Mouse (Mus musculus) left cerebral cortex, postnatal 4 days (tissue): ENCODE results near the gene Pcnx3. TPM values are rescaled to one million over a fixed set of nuclear protein-coding genes. Genes with fewer than 3 reads are reported as not detected.
A peak's percentile ranks its signal among the peaks of the same experiment; 100 is the strongest.

Experiments used
- DNase-seq: peaks from one replicate; pipeline ENCODE4 v3.0.0-alpha.2; 2022
- intact Hi-C: fragments of 180-260 bp; cut with DNase I; formaldehyde crosslinking; loops from one replicate; pipeline ENCODE4 v1.15.1; 2025
- total RNA-seq, 2 experiments: library from RNA; stranded (reverse); gene quantifications; 2 replicates each; pipeline ENCODE4 v1.2.3; 2021

Pcnx3 gene
- total RNA-seq, 2 experiments from 2014 or later = 87.7 to 91.7 TPM

- intact Hi-C loops = no loop called here
- DNase-seq = no peak
Observed at GRCm38 (mm10) chr19:5647791-5648190, 40.9 kb downstream of the Pcnx3 start.

- intact Hi-C loops = no loop called here
- no peak for DNase-seq
Observed at GRCm38 (mm10) chr19:5646731-5647330, 41.9 kb downstream of the Pcnx3 start.

GRCm38 (mm10) chr19:5645280-5645679 is 43.4 kb downstream of the Pcnx3 start:
- DNase-seq = no peak
- intact Hi-C loops = no loop called here

GRCm38 (mm10) chr19:5641641-5642040 is 47.1 kb downstream of the Pcnx3 start:
- intact Hi-C loops = no loop called here
- no peak for DNase-seq

GRCm38 (mm10) chr19:5641021-5641420 is 47.7 kb downstream of the Pcnx3 start:
- intact Hi-C loops = no loop called here
- DNase-seq = no peak

- DNase-seq = no peak
- intact Hi-C loops = no loop called here
Observed at GRCm38 (mm10) chr19:5640339-5640738, 48.4 kb downstream of the Pcnx3 start.

GRCm38 (mm10) chr19:5638416-5639005 is 50.2 kb downstream of the Pcnx3 start:
- intact Hi-C loops = no loop called here

GRCm38 (mm10) chr19:5637069-5638047 is 51.4 kb downstream of the Pcnx3 start, which contains the start of gene Rela:
Gene Rela (plus strand): TSS chr19:5637483.
- intact Hi-C loops = loop anchor here (2.0 kb wide), 1 partner anchor 27 kb away; the partner anchor contains the start of gene Kat5
- DNase-seq = peak; percentile 92

More at GRCm38 (mm10) chr19:5638416-5639005, 50.2 kb downstream of the Pcnx3 start:
- no peak for DNase-seq

GRCm38 (mm10) chr19:5636571-5637041 is 52.1 kb downstream of the Pcnx3 start:
- no peak for DNase-seq
- intact Hi-C loops = loop anchor here (2.0 kb wide), 1 partner anchor 26 kb away; the partner anchor contains the start of gene Kat5

- intact Hi-C loops = loop anchor here (2.0 kb wide), 1 partner anchor 25 kb away; the partner anchor contains the start of gene Kat5
- no peak for DNase-seq
Observed at GRCm38 (mm10) chr19:5636036-5636570, 52.6 kb downstream of the Pcnx3 start.

GRCm38 (mm10) chr19:5632120-5632519 is 56.6 kb downstream of the Pcnx3 start:
- DNase-seq = no peak
- intact Hi-C loops = no loop called here

GRCm38 (mm10) chr19:5629907-5630306 is 58.8 kb downstream of the Pcnx3 start:
- intact Hi-C loops = no loop called here
- DNase-seq = no peak

GRCm38 (mm10) chr19:5625311-5625710 is 63.4 kb downstream of the Pcnx3 start:
- intact Hi-C loops = no loop called here
- no peak for DNase-seq

- DNase-seq = no peak
Observed at GRCm38 (mm10) chr19:5621884-5622283, 66.8 kb downstream of the Pcnx3 start.

GRCm38 (mm10) chr19:5620007-5620406 is 68.7 kb downstream of the Pcnx3 start:
- intact Hi-C loops = no loop called here

More at GRCm38 (mm10) chr19:5621884-5622283, 66.8 kb downstream of the Pcnx3 start:
- intact Hi-C loops = no loop called here

GRCm38 (mm10) chr19:5614953-5615352 is 73.8 kb downstream of the Pcnx3 start:
- no peak for DNase-seq
- intact Hi-C loops = no loop called here

More at GRCm38 (mm10) chr19:5620007-5620406, 68.7 kb downstream of the Pcnx3 start:
- no peak for DNase-seq
